Mouse (Mus musculus): Measurements from ENCODE around the gene Ttc25. TPM values are rescaled to one million over a fixed set of nuclear protein-coding genes. Genes with fewer than 3 reads are reported as not detected.
A peak's percentile ranks its signal among the peaks of the same experiment; 100 is the strongest.

Gene Ttc25
- total and polyA plus RNA-seq, 2 experiments from 2014 or later, result 1.8 to 2.2 TPM

DNA sequence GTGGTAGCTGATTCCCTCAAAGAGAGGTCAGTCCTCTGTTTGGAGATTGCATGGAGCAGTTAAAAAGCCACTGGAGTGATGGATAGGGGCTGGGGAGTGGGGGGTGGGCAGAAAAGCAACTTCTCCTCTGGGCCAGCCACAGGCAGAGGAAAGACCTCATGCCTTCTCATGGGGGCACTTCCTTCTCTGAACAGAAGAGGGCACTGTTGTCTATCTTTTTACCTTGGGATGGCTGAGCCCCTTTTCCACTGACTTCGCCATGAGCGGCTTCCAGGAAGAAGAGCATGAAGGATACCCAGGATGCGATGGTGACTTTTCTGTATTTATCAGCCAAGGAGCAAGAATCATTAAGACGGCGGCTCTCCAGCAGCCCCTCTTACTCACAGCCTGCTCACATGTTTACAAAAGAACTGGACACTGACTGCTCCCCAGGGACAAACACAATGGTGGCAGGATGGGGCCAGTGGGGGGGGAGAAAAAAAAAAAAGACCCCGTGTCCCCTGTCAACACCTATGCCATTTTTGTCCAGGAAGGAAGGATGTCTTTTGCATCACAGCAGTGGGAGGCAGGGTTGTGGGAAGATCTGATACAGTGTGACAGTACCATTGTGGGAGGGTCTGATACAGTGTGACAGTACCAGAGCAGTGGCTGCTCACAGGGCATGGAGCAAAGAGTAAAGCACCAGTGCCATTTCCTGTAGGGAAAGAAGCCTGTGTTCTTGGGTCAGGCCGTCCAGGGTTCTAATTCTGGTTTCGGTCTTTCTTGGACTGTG is 25.2 kb downstream of the Ttc25 start:
- Histone ChIP-seq H3K4me2 (ENCODE audit: low read depth) (peak overlapping the region; percentile 49), H3K27ac (ENCODE audit: low read depth, low read length) (no peak overlapping the region), H3K36me3 (ENCODE audit: insufficient read depth) (no peaks in the 10 kb centered on the region), H3K4me3 (ENCODE audit: low read depth, low read length) (peak overlapping the region; percentile 18), H3K27me3 (ENCODE audit: insufficient read depth, low read length) (peaks cover 6% of the 10 kb centered on the region), H3K4me1 (ENCODE audit: insufficient read depth) (no peaks in the 10 kb centered on the region), H3K9ac (peak overlapping the region; percentile 31), H3K9me3 (ENCODE audit: low read length) (no peaks in the 10 kb centered on the region)
- ATAC-seq, result peak; percentile 75
- DNase-seq, result peak; percentile 91
- WGBS, result 9% methylated on average over 8 of the region's 8 CpGs
- peak; percentile 92 for TF ChIP-seq CTCF (IDR thresholded peaks at IDR 0.05; ENCODE audit: low read depth)

DNA sequence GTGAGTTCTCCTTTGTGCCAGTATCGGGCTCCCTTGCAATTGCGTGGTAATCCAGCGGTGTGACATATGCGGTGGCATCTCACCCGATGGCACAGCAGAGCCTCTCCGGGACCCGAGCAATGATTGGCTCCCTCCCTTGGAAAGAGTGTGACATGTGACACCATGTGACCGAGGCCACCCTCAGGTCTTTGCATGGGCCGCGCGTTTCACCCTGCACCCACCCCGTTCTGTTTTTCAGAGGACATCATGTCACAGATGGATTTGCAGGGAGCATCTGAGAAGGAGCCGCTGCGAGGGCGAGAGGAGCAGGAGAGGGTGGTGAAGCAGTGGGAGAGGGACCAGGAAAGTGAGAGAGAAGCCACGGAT is 25.8 kb downstream of the Ttc25 start:
- H3K27me3 ChIP-seq (ENCODE audit: insufficient read depth, low read length), result peaks cover 6% of the 10 kb centered on the region
- H3K4me3 ChIP-seq (ENCODE audit: low read depth, low read length), result peak overlapping the region; percentile 18
- WGBS, result 7% methylated on average over 16 of the region's 16 CpGs
- H3K9me3 ChIP-seq (ENCODE audit: low read length), result no peaks in the 10 kb centered on the region
- H3K36me3 ChIP-seq (ENCODE audit: insufficient read depth), result no peaks in the 10 kb centered on the region
- TF ChIP-seq CTCF (IDR thresholded peaks at IDR 0.05; ENCODE audit: low read depth), result no peak
- H3K27ac ChIP-seq (ENCODE audit: low read depth, low read length), result no peak overlapping the region
- H3K4me1 ChIP-seq (ENCODE audit: insufficient read depth), result no peaks in the 10 kb centered on the region
- DNase-seq (peak; percentile 29), ATAC-seq (peak; percentile 56)
- H3K9ac ChIP-seq, result peak overlapping the region; percentile 31; the same call in 1 of the 2 replicates
- H3K4me2 ChIP-seq (ENCODE audit: low read depth), result peak overlapping the region; percentile 49

DNA sequence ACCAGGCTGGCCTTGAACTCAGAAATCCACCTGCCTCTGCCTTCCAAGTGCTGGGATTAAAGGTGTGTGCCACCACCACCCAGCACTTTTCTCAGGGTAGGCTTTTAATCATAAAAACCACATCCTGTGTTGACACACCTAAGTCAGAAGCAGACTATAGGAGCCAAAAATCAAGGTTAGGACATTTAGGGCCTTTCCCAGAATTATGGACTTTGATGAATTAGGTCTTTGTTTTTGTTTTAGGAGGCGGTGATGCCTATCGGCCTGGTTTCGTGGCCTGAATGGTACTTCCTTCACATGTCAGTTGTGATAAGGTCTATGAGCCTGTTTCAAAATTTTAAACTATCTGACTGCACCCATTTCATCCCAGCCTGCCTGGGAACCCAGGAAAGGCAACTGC is 28.8 kb downstream of the Ttc25 start:
- Histone ChIP-seq H3K9me3 (ENCODE audit: low read length) (no peaks in the 10 kb centered on the region), H3K4me3 (ENCODE audit: low read depth, low read length) (no peak overlapping the region), H3K27me3 (ENCODE audit: insufficient read depth, low read length) (peaks cover 6% of the 10 kb centered on the region), H3K27ac (ENCODE audit: low read depth, low read length) (no peak overlapping the region), H3K36me3 (ENCODE audit: insufficient read depth) (peaks cover 4% of the 10 kb centered on the region; the same call in 1 of the 2 replicates), H3K4me2 (ENCODE audit: low read depth) (no peak overlapping the region; the same call in 1 of the 2 replicates), H3K9ac (no peak overlapping the region), H3K4me1 (ENCODE audit: insufficient read depth) (no peaks in the 10 kb centered on the region)
- WGBS, result 89% methylated on average over 3 of the region's 3 CpGs
- no peak for ATAC-seq
- DNase-seq, result no peak
- no peak for TF ChIP-seq CTCF (IDR thresholded peaks at IDR 0.05; ENCODE audit: low read depth)

DNA sequence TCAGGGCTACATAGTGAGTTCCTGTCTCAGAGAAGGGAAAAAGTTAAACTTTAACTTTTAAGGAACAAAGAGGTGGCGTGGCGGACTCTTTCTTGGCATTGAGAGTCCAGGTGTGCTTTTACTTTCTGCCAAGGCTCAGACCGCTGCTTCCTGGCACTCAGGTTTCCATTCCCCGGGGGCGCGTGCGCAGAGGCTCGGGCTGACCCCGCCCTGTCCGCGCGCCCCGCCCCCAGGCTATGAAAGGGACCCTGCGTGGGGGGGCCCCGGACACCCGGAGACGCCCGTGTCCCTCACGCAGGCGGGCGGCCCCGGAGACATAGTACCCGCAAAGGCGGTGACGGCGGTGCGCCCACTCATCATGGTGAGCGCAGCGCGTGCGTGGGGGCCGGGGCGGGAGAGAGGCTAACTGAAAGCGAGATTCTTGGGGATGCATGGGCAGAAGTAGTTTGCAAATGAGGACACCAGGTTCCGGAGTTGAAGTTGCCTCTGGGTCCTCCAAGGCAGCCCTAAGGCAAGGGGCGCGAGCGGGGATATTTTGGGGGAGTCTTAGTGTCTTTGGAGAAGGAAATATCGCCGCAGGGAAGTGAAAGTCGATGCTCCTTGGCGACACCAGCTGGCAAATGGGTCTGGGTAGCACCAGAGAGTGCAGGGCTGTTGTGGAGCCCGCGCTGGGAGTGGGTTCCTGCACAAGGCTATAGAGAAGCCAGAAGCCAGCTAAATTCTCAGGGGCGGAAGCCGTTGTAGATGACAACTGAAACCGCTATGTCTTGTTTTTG is 29.5 kb downstream of the Ttc25 start, which contains the start of gene Cnp:
Gene Cnp, plus strand, starts transcription at position 197 of the 776 bp plus-strand sequence.
- peak; percentile 68 for DNase-seq
- ATAC-seq, result peak; percentile 60
- 3% methylated on average over 47 of the region's 47 CpGs for WGBS

DNA sequence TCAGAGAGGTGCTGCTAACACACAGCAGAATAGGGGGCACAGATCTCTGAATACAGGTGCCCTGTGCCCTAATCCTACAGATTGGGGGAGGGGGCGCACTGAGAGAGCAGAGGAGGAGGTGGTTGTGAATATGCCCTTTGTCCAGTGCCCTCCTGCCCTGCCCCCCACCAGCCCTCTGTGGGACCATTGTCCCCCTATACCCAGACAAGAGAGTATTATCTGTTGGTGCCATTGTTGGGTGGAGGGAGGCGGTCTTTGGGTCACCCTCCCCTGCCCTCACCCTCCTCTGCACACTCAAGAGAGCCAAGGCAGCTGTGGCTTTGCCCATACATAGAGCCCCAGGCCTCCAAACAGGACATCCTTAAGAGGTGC is 30.1 kb downstream of the Ttc25 start:
- WGBS, result 44% methylated on average over 2 of the region's 2 CpGs

More for the DNA sequence above, 29.5 kb downstream of the Ttc25 start, which contains the start of gene Cnp:
- peak within 1 kb of the TSS; percentile 62 for H3K4me3 ChIP-seq (ENCODE audit: low read depth, low read length)
- H3K9ac ChIP-seq, result peak within 1 kb of the TSS; percentile 63
- H3K9me3 ChIP-seq (ENCODE audit: low read length), result no peaks in the 10 kb centered on the region
- peaks cover 6% of the 10 kb centered on the region for H3K27me3 ChIP-seq (ENCODE audit: insufficient read depth, low read length)
- peak; percentile 47 for TF ChIP-seq CTCF (IDR thresholded peaks at IDR 0.05; ENCODE audit: low read depth)
- peak within 1 kb of the TSS; percentile 79 for H3K4me2 ChIP-seq (ENCODE audit: low read depth)
- no peaks in the 10 kb centered on the region for H3K4me1 ChIP-seq (ENCODE audit: insufficient read depth)
- H3K27ac ChIP-seq (ENCODE audit: low read depth, low read length), result peak within 1 kb of the TSS; percentile 36; the same call in 1 of the 2 replicates
- peaks cover 6% of the 10 kb centered on the region; the same call in 1 of the 2 replicates for H3K36me3 ChIP-seq (ENCODE audit: insufficient read depth)

DNA sequence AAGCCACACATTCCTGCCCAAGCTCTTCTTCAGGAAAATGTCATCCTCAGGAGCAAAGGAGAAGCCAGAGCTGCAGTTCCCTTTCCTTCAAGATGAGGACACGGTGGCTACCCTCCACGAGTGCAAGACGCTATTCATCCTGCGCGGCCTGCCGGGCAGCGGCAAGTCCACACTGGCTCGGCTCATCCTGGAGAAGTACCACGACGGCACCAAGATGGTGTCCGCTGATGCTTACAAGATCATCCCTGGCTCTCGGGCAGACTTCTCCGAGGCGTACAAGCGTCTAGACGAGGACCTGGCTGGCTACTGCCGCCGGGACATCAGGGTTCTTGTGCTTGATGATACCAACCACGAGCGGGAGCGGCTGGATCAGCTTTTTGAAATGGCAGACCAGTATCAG is 30.8 kb downstream of the Ttc25 start:
- Histone ChIP-seq H3K27me3 (ENCODE audit: insufficient read depth, low read length) (peaks cover under 1% of the 10 kb centered on the region), H3K36me3 (ENCODE audit: insufficient read depth) (peaks cover 16% of the 10 kb centered on the region), H3K4me1 (ENCODE audit: insufficient read depth) (no peaks in the 10 kb centered on the region), H3K9ac (no peak overlapping the region), H3K9me3 (ENCODE audit: low read length) (no peaks in the 10 kb centered on the region), H3K27ac (ENCODE audit: low read depth, low read length) (no peak overlapping the region), H3K4me2 (ENCODE audit: low read depth) (peak overlapping the region; percentile 79), H3K4me3 (ENCODE audit: low read depth, low read length) (no peak overlapping the region)
- TF ChIP-seq CTCF (IDR thresholded peaks at IDR 0.05; ENCODE audit: low read depth), result no peak
- DNase-seq, result no peak
- ATAC-seq, result no peak
- 74% methylated on average over 21 of the region's 21 CpGs for WGBS

More for the DNA sequence above, 30.1 kb downstream of the Ttc25 start:
- Histone ChIP-seq H3K9ac (peak overlapping the region; percentile 63), H3K4me2 (ENCODE audit: low read depth) (peak overlapping the region; percentile 79), H3K27me3 (ENCODE audit: insufficient read depth, low read length) (peaks cover 6% of the 10 kb centered on the region), H3K9me3 (ENCODE audit: low read length) (no peaks in the 10 kb centered on the region), H3K27ac (ENCODE audit: low read depth, low read length) (0 out of 2 replicates have a peak overlapping the region, but pooled peaks have one; percentile 36), H3K4me1 (ENCODE audit: insufficient read depth) (no peaks in the 10 kb centered on the region), H3K4me3 (ENCODE audit: low read depth, low read length) (peak overlapping the region; percentile 62), H3K36me3 (ENCODE audit: insufficient read depth) (peaks cover 10% of the 10 kb centered on the region)
- DNase-seq (no peak), ATAC-seq (peak; percentile 8; the same call in 1 of the 2 replicates)
- TF ChIP-seq CTCF (IDR thresholded peaks at IDR 0.05; ENCODE audit: low read depth), result no peak

Data from forebrain, postnatal 0 days (tissue).